Mouse (Mus musculus): Measurements from ENCODE around the gene 4430402I18Rik. TPM values are rescaled to one million over a fixed set of nuclear protein-coding genes. Genes with fewer than 3 reads are reported as not detected.
A peak's percentile ranks its signal among the peaks of the same experiment; 100 is the strongest.

Gene 4430402I18Rik
- total RNA-seq, 1 experiment: 0.31 TPM

- peak overlapping the region; percentile 87 to 93 for H3K4me3 ChIP-seq (ENCODE audit: insufficient read depth in 1 of 2, low read depth in 1 of 2, low read length in 2 of 2, poor library complexity in 1 of 2, severe bottlenecking in 1 of 2)
- TF ChIP-seq HCFC1 (IDR thresholded peaks at IDR 0.05; ENCODE audit: borderline replicate concordance, insufficient read depth, low read length) (no peak), CHD2 (IDR thresholded peaks at IDR 0.05; ENCODE audit: low read depth, low read length) (no peak), ZNF384 (IDR thresholded peaks at IDR 0.05; ENCODE audit: low read depth, low read length) (no peak), MAFK (IDR thresholded peaks at IDR 0.05; ENCODE audit: insufficient read depth, low read depth, low read length) (no peak), ZC3H11A (IDR thresholded peaks at IDR 0.05; ENCODE audit: borderline replicate concordance, low read depth, low read length) (no peak)
- H3K4me1 ChIP-seq (ENCODE audit: control insufficient read depth in 2 of 2, insufficient read depth in 2 of 2, low read length in 2 of 2, poor library complexity in 1 of 2): peaks cover 0 to 4% of the 10 kb centered on the region in 2 experiments; a peak in 1 of 4 replicates
- in situ Hi-C loops (cut with MboI; ENCODE audit: low sequenced_read_pairs in 2 of 2, unreplicated experiment in 2 of 2): no loop called here
- peak overlapping the region; percentile 94 for H3K9ac ChIP-seq (ENCODE audit: insufficient read depth, low read depth, low read length, poor library complexity, severe bottlenecking)
- peaks cover 6% of the 10 kb centered on the region for H3K36me3 ChIP-seq (ENCODE audit: control insufficient read depth, insufficient read depth, low read length, poor library complexity, severe bottlenecking)
- no peaks in the 10 kb centered on the region for H3K9me3 ChIP-seq (ENCODE audit: control insufficient read depth, insufficient read depth, low read depth, low read length)
- peak overlapping the region; percentile 51 for H3K27ac ChIP-seq (ENCODE audit: insufficient read depth, low read depth, low read length, poor library complexity, severe bottlenecking)
- no peak for DNase-seq (ENCODE audit: low read depth, low spot score)
Observed at GRCm38 (mm10) chr19:28990590-28991221, 23.1 kb upstream of the 4430402I18Rik start.

- Histone ChIP-seq H3K9me3 (ENCODE audit: control insufficient read depth, insufficient read depth, low read depth, low read length) (no peaks in the 10 kb centered on the region), H3K9ac (ENCODE audit: insufficient read depth, low read depth, low read length, poor library complexity, severe bottlenecking) (peak within 1 kb of the TSS; percentile 94), H3K4me1 (ENCODE audit: control insufficient read depth in 2 of 2, insufficient read depth in 2 of 2, low read length in 2 of 2, poor library complexity in 1 of 2) (peaks cover 0 to 4% of the 10 kb centered on the region in 2 experiments; a peak in 1 of 4 replicates), H3K4me3 (ENCODE audit: insufficient read depth in 1 of 2, low read depth in 1 of 2, low read length in 2 of 2, poor library complexity in 1 of 2, severe bottlenecking in 1 of 2) (peak within 1 kb of the TSS; percentile 87 to 93), H3K27ac (ENCODE audit: insufficient read depth, low read depth, low read length, poor library complexity, severe bottlenecking) (peak within 1 kb of the TSS; percentile 51), H3K36me3 (ENCODE audit: control insufficient read depth, insufficient read depth, low read length, poor library complexity, severe bottlenecking) (peaks cover 2% of the 10 kb centered on the region)
- DNase-seq (ENCODE audit: low read depth, low spot score): peak; percentile 88
- TF ChIP-seq HCFC1 (IDR thresholded peaks at IDR 0.05; ENCODE audit: borderline replicate concordance, insufficient read depth, low read length): no peak
- TF ChIP-seq ZNF384 (IDR thresholded peaks at IDR 0.05; ENCODE audit: low read depth, low read length): no peak
- TF ChIP-seq MAFK (IDR thresholded peaks at IDR 0.05; ENCODE audit: insufficient read depth, low read depth, low read length): no peak
- no peak for TF ChIP-seq ZC3H11A (IDR thresholded peaks at IDR 0.05; ENCODE audit: borderline replicate concordance, low read depth, low read length)
- no peak for TF ChIP-seq CHD2 (IDR thresholded peaks at IDR 0.05; ENCODE audit: low read depth, low read length)
- in situ Hi-C loops (cut with MboI; ENCODE audit: low sequenced_read_pairs in 2 of 2, unreplicated experiment in 2 of 2): no loop called here
Observed at GRCm38 (mm10) chr19:28990194-28990589, 22.6 kb upstream of the 4430402I18Rik start, which contains the start of gene Cdc37l1. Cdc37l1 (plus strand) TSS chr19:28990352.

- H3K9me3 ChIP-seq (ENCODE audit: control insufficient read depth, insufficient read depth, low read depth, low read length): no peaks in the 10 kb centered on the region
- in situ Hi-C loops (cut with MboI; ENCODE audit: low sequenced_read_pairs in 2 of 2, unreplicated experiment in 2 of 2): no loop called here
- peak overlapping the region; percentile 82; the same call in 1 of the 2 replicates for H3K9ac ChIP-seq (ENCODE audit: insufficient read depth, low read depth, low read length, poor library complexity, severe bottlenecking)
- peaks cover 0 to 4% of the 10 kb centered on the region in 2 experiments; a peak in 1 of 4 replicates for H3K4me1 ChIP-seq (ENCODE audit: control insufficient read depth in 2 of 2, insufficient read depth in 2 of 2, low read length in 2 of 2, poor library complexity in 1 of 2)
- H3K4me3 ChIP-seq (ENCODE audit: insufficient read depth in 1 of 2, low read depth in 1 of 2, low read length in 2 of 2, poor library complexity in 1 of 2, severe bottlenecking in 1 of 2): peak overlapping the region; percentile 87 to 93
- no peaks in the 10 kb centered on the region; the same call in 1 of the 2 replicates for H3K36me3 ChIP-seq (ENCODE audit: control insufficient read depth, insufficient read depth, low read length, poor library complexity, severe bottlenecking)
- H3K27ac ChIP-seq (ENCODE audit: insufficient read depth, low read depth, low read length, poor library complexity, severe bottlenecking): no peak overlapping the region
- TF ChIP-seq ZNF384 (IDR thresholded peaks at IDR 0.05; ENCODE audit: low read depth, low read length): no peak
- no peak for TF ChIP-seq MAFK (IDR thresholded peaks at IDR 0.05; ENCODE audit: insufficient read depth, low read depth, low read length)
- TF ChIP-seq ZC3H11A (IDR thresholded peaks at IDR 0.05; ENCODE audit: borderline replicate concordance, low read depth, low read length): no peak
- TF ChIP-seq HCFC1 (IDR thresholded peaks at IDR 0.05; ENCODE audit: borderline replicate concordance, insufficient read depth, low read length): no peak
- TF ChIP-seq CHD2 (IDR thresholded peaks at IDR 0.05; ENCODE audit: low read depth, low read length): no peak
- DNase-seq (ENCODE audit: low read depth, low spot score): no peak
Observed at GRCm38 (mm10) chr19:28989515-28989914, 21.9 kb upstream of the 4430402I18Rik start.

GRCm38 (mm10) chr19:28982617-28983016 is 15.0 kb upstream of the 4430402I18Rik start:
- Histone ChIP-seq H3K4me3 (ENCODE audit: insufficient read depth in 1 of 2, low read depth in 1 of 2, low read length in 2 of 2, poor library complexity in 1 of 2, severe bottlenecking in 1 of 2) (no peak overlapping the region), H3K9ac (ENCODE audit: insufficient read depth, low read depth, low read length, poor library complexity, severe bottlenecking) (no peak overlapping the region), H3K36me3 (ENCODE audit: control insufficient read depth, insufficient read depth, low read length, poor library complexity, severe bottlenecking) (no peaks in the 10 kb centered on the region), H3K4me1 (ENCODE audit: control insufficient read depth in 2 of 2, insufficient read depth in 2 of 2, low read length in 2 of 2, poor library complexity in 1 of 2) (no peaks in the 10 kb centered on the region), H3K9me3 (ENCODE audit: control insufficient read depth, insufficient read depth, low read depth, low read length) (no peaks in the 10 kb centered on the region), H3K27ac (ENCODE audit: insufficient read depth, low read depth, low read length, poor library complexity, severe bottlenecking) (no peak overlapping the region)
- in situ Hi-C loops (cut with MboI; ENCODE audit: low sequenced_read_pairs in 2 of 2, unreplicated experiment in 2 of 2): no loop called here
- TF ChIP-seq MAFK (IDR thresholded peaks at IDR 0.05; ENCODE audit: insufficient read depth, low read depth, low read length): no peak
- TF ChIP-seq ZC3H11A (IDR thresholded peaks at IDR 0.05; ENCODE audit: borderline replicate concordance, low read depth, low read length): no peak
- no peak for TF ChIP-seq HCFC1 (IDR thresholded peaks at IDR 0.05; ENCODE audit: borderline replicate concordance, insufficient read depth, low read length)
- no peak for TF ChIP-seq CHD2 (IDR thresholded peaks at IDR 0.05; ENCODE audit: low read depth, low read length)
- no peak for TF ChIP-seq ZNF384 (IDR thresholded peaks at IDR 0.05; ENCODE audit: low read depth, low read length)
- no peak for DNase-seq (ENCODE audit: low read depth, low spot score)

Measured in ES-E14 (cell line).